Comparison of ENCODE assay signal across 10 mouse cellular contexts in the genomic region with DNA sequence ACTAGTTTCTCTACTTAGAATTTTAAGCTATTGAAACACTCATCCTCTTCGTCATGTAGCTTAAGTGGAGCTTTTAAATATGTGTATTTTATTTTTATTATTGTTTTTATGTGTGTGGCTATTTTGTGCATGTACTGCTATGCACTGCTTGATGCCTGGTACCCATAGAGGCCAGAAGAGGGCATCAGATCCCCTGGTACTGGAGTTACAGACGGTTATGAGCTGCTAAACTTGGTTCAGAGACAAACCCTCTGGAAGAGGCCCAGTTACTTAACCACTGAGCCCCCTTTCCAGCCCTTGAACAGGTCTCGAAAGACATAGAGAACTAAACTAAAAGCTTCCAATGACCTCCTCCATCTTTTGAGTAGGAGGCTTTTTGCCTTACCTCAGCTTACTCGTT. TPM values are rescaled to one million over a fixed set of nuclear protein-coding genes. Genes with fewer than 3 reads are reported as not detected.
DNase-seq lines count a peak whose midpoint lies in the region; ATAC-seq and TF ChIP-seq lines count a peak whose summit lies in the region.
"Had no signal": no experiment of that assay in that cellular context is flagged by ENCODE, and none has a peak within 500 bp of the region (broad histone marks: within the 10 kb centered on the region; RNA-seq: fewer than 3 reads in every experiment).

No protein-coding gene starts in this region.

- H3K4me3 ChIP-seq in intestine, postnatal 0 days (ENCODE audit: low read depth, low read length): no peak overlapping the region
- no peak overlapping the region for H3K4me3 ChIP-seq in intestine, embryonic 15.5 days (replicated peaks)
- no peak overlapping the region for H3K4me3 ChIP-seq in lung, postnatal 0 days (ENCODE audit: low read depth, low read length)
- H3K4me3 ChIP-seq: embryonic facial prominence, embryonic 15.5 days; lung, embryonic 15.5 days; stomach, embryonic 15.5 days had no signal

- H3K9ac ChIP-seq in intestine, postnatal 0 days (ENCODE audit: low read depth, low read length): no peak overlapping the region
- no peak overlapping the region for H3K9ac ChIP-seq in intestine, embryonic 15.5 days
- H3K9ac ChIP-seq in lung, postnatal 0 days (replicated peaks; ENCODE audit: low read depth): no peak overlapping the region
- H3K9ac ChIP-seq: embryonic facial prominence, embryonic 15.5 days; lung, embryonic 15.5 days; stomach, embryonic 15.5 days had no signal

- no peak for TF ChIP-seq EP300 in lung, postnatal 0 days (IDR thresholded peaks at IDR 0.05)

- H3K4me2 ChIP-seq in intestine, postnatal 0 days (replicated peaks; ENCODE audit: low read depth): no peak overlapping the region
- no peak overlapping the region for H3K4me2 ChIP-seq in intestine, embryonic 15.5 days (replicated peaks)
- no peak overlapping the region for H3K4me2 ChIP-seq in lung, postnatal 0 days (replicated peaks; ENCODE audit: low read depth, low read length)
- H3K4me2 ChIP-seq: embryonic facial prominence, embryonic 15.5 days; lung, embryonic 15.5 days; stomach, embryonic 15.5 days had no signal

- WGBS in intestine, postnatal 0 days: 73% methylated on average over 4 of the region's 4 CpGs
- WGBS in intestine, embryonic 15.5 days: 73% methylated on average over 4 of the region's 4 CpGs
- WGBS in lung, postnatal 0 days: 62% methylated on average over 4 of the region's 4 CpGs

- H3K36me3 ChIP-seq in intestine, postnatal 0 days (ENCODE audit: control insufficient read depth, insufficient read depth): no peaks in the 10 kb centered on the region
- H3K36me3 ChIP-seq in intestine, embryonic 15.5 days: no peaks in the 10 kb centered on the region
- H3K36me3 ChIP-seq in lung, postnatal 0 days (ENCODE audit: insufficient read depth, low read length): no peaks in the 10 kb centered on the region
- H3K36me3 ChIP-seq: embryonic facial prominence, embryonic 15.5 days; stomach, embryonic 15.5 days had no signal

- H3K27ac ChIP-seq in intestine, postnatal 0 days (ENCODE audit: low read depth, low read length): no peak overlapping the region
- no peak overlapping the region for H3K27ac ChIP-seq in intestine, embryonic 15.5 days
- no peak overlapping the region for H3K27ac ChIP-seq in lung, postnatal 0 days (ENCODE audit: low read length)
- H3K27ac ChIP-seq: embryonic facial prominence, embryonic 15.5 days; stomach, embryonic 15.5 days had no signal

- no peaks in the 10 kb centered on the region for H3K27me3 ChIP-seq in intestine, postnatal 0 days (replicated peaks; ENCODE audit: control insufficient read depth, insufficient read depth, low read length)
- no peaks in the 10 kb centered on the region for H3K27me3 ChIP-seq in intestine, embryonic 15.5 days (replicated peaks)
- H3K27me3 ChIP-seq in lung, postnatal 0 days (replicated peaks; ENCODE audit: insufficient read depth, low read length): no peaks in the 10 kb centered on the region
- H3K27me3 ChIP-seq: embryonic facial prominence, embryonic 15.5 days; lung, embryonic 15.5 days; stomach, embryonic 15.5 days had no signal

- TF ChIP-seq CTCF in intestine, postnatal 0 days (IDR thresholded peaks at IDR 0.05; ENCODE audit: low read depth): peak; percentile 75
- peak; percentile 74 for TF ChIP-seq CTCF in lung, postnatal 0 days (IDR thresholded peaks at IDR 0.05)

- peak; percentile 33 for DNase-seq in MN1 (ENCODE audit: low spot score)
- peak; percentile 64 for DNase-seq in embryo, embryonic 10 days (ENCODE audit: low spot score)
- peak; percentile 57 for DNase-seq in lung, postnatal 0 days (ENCODE audit: low spot score)
- no peak for DNase-seq in urinary bladder, postnatal 25 days (ENCODE audit: low spot score)
- no peak for DNase-seq in ovary, postnatal 14 days (ENCODE audit: low spot score)

- ATAC-seq in intestine, postnatal 0 days: no peak
- ATAC-seq in intestine, embryonic 15.5 days: no peak
- ATAC-seq in lung, postnatal 0 days: peak; percentile 53

- H3K4me1 ChIP-seq in intestine, postnatal 0 days (replicated peaks; ENCODE audit: control insufficient read depth, insufficient read depth, low read length): no peaks in the 10 kb centered on the region; the same call in 1 of the 2 replicates
- H3K4me1 ChIP-seq in intestine, embryonic 15.5 days (replicated peaks): 0 out of 2 replicates have a peak, but pooled peaks cover 1% of the 10 kb centered on the region
- H3K4me1 ChIP-seq in lung, postnatal 0 days (ENCODE audit: insufficient read depth, low read depth, low read length): peaks cover 17% of the 10 kb centered on the region

- H3K9me3 ChIP-seq in intestine, postnatal 0 days (ENCODE audit: control insufficient read depth): no peaks in the 10 kb centered on the region
- H3K9me3 ChIP-seq in intestine, embryonic 15.5 days: no peaks in the 10 kb centered on the region
- H3K9me3 ChIP-seq in lung, postnatal 0 days (ENCODE audit: low read length): no peaks in the 10 kb centered on the region
- H3K9me3 ChIP-seq: embryonic facial prominence, embryonic 15.5 days; lung, embryonic 15.5 days; stomach, embryonic 15.5 days had no signal

RNA-seq across cellular contexts. Expression of gene Sptbn1, which starts 30.0 kb away (rescaled TPM):
- polyA plus RNA-seq in intestine, postnatal 0 days (2015; fragmentation: Nextera tagmentation; extraction: Ambion mirVana): 73.5 and 84.7 TPM in 2 replicates
- 117 and 118 TPM in 2 replicates for polyA plus RNA-seq in intestine, embryonic 15.5 days (2015; fragmentation: Nextera tagmentation; extraction: Ambion mirVana)
- polyA plus RNA-seq in lung, postnatal 0 days (2015; fragmentation: Nextera tagmentation; extraction: Ambion mirVana): 220 and 256 TPM in 2 replicates

Comparison
In these comparisons a context has a peak if more than half of its experiments do, and no peak if none do; other contexts are left out.
1. DNase-seq: peak in MN1 (single experiment), embryo, embryonic 10 days (single experiment) and lung, postnatal 0 days (single experiment); none in urinary bladder, postnatal 25 days (single experiment) and ovary, postnatal 14 days (single experiment).